Mouse (Mus musculus) urinary bladder, adult 2 months (tissue): ENCODE data around the gene Srd5a1. TPM values are rescaled to one million over a fixed set of nuclear protein-coding genes. Genes with fewer than 3 reads are reported as not detected.
A peak's percentile ranks its signal among the peaks of the same experiment; 100 is the strongest.

Experiments
- DNase-seq: peaks from one replicate; pipeline ENCODE4 v3.0.0; 2022; ENCODE audit warnings: low spot score
- polyA plus RNA-seq: library from polyadenylated mRNA; depleted of rRNA; stranded (reverse); fragments of >200 nt; gene quantifications from 2 replicates; pipeline ENCODE4 v1.2.3, GENCODE M21; 2012; rRNA removed

Gene Srd5a1
- polyA plus RNA-seq, 1 experiment, result 150 TPM

GRCm38 (mm10) chr13:69541776-69542175 is 69.5 kb downstream of the Srd5a1 start:
- no peak for DNase-seq

GRCm38 (mm10) chr13:69541209-69541608 is 70.0 kb downstream of the Srd5a1 start:
- no peak for DNase-seq

- no peak for DNase-seq
These were observed 72.9 kb downstream of the Srd5a1 start for GRCm38 (mm10) chr13:69538327-69538726.

- DNase-seq, result no peak
These were observed 73.9 kb downstream of the Srd5a1 start for GRCm38 (mm10) chr13:69537366-69537765.

GRCm38 (mm10) chr13:69536021-69536420 is 75.2 kb downstream of the Srd5a1 start:
- no peak for DNase-seq

GRCm38 (mm10) chr13:69534654-69535551 is 76.3 kb downstream of the Srd5a1 start:
- DNase-seq, result peak; percentile 96

GRCm38 (mm10) chr13:69534334-69534653 is 76.9 kb downstream of the Srd5a1 start, which contains the start of gene Tent4a:
Tent4a (minus strand) TSS chr13:69534617.
- DNase-seq, result no peak

GRCm38 (mm10) chr13:69533405-69534333 is 77.6 kb downstream of the Srd5a1 start, which contains the start of gene Nsun2:
Nsun2 (plus strand) TSS chr13:69533746.
- peak; percentile 49 for DNase-seq

GRCm38 (mm10) chr13:69532893-69533404 is 78.3 kb downstream of the Srd5a1 start:
- DNase-seq, result no peak

- no peak for DNase-seq
These were observed 78.9 kb downstream of the Srd5a1 start for GRCm38 (mm10) chr13:69532101-69532892.

- DNase-seq, result no peak
These were observed 79.8 kb downstream of the Srd5a1 start for GRCm38 (mm10) chr13:69531431-69531830.

- DNase-seq, result no peak
These were observed 80.3 kb downstream of the Srd5a1 start for GRCm38 (mm10) chr13:69530951-69531350.

GRCm38 (mm10) chr13:69530156-69530555 is 81.1 kb downstream of the Srd5a1 start:
- no peak for DNase-seq

GRCm38 (mm10) chr13:69528531-69528930 is 82.7 kb downstream of the Srd5a1 start:
- DNase-seq, result no peak

- DNase-seq, result no peak
These were observed 85.4 kb downstream of the Srd5a1 start for GRCm38 (mm10) chr13:69525867-69526266.

- no peak for DNase-seq
These were observed 87.1 kb downstream of the Srd5a1 start for GRCm38 (mm10) chr13:69524158-69524530.

Other genes starting within 250 kb of the Srd5a1 start
- gene Nsun2, start 77.7 kb downstream of the Srd5a1 start, polyA plus RNA-seq, result 59.3 and 67.8 TPM in 2 replicates
- gene Tent4a, start 76.8 kb downstream of the Srd5a1 start, polyA plus RNA-seq, result 13.9 and 15.5 TPM in 2 replicates
- 1.2 and 2.2 TPM in 2 replicates for gene Ube2ql1, start 128.4 kb upstream of the Srd5a1 start, polyA plus RNA-seq
- gene Med10, start 191.0 kb upstream of the Srd5a1 start, polyA plus RNA-seq, result 44.6 and 54.3 TPM in 2 replicates